Mouse (Mus musculus) spleen, postnatal 14 days (tissue): Measurements from ENCODE around the gene S100a8.
A peak's percentile ranks its signal among the peaks of the same experiment; 100 is the strongest.

Experiments
- DNase-seq, 2 experiments: peaks; one replicate each; pipeline ENCODE4 v3.0.0; 2021 to 2022; ENCODE audit warnings: low spot score in 2 of 2

The S100a8 gene

DNA sequence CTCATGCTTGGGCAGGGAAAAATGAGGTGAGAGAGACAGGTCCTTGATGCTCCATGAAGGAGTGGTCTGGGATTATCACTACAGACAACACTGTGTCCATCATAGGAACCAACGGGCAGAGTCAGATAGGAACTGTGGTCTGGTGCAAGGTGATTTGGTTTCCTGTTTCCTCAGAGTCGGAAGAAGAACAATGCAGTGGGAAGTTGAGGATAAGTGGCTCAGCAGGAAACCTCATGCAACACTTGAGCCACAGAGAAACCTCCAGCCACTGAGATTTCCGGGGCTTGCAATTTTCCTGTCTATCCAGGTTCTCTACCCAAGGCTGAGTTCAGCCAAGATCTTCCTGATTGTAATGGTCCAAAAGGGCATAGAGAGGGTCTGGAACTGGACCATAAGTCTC is 9.9 kb downstream of the S100a8 start:
- DNase-seq: no peak

DNA sequence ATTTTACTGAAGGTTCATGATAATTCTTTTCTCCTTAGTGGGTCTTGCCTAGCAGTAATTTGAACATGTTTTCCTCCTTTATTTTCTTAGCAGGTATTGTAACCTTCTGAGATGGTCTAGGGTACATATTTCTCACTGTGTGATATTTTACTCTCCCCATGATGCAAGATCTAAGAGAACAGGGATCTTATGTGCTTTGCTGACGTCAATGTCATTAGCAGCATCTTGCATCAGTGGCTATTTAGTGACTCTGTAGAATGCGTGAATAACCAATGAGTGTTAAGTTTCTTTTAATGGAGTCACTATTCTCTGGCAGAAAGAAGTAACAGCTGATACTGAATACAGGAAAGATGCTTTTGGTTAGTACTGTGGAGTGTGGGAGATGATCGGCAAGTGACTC is 15.2 kb downstream of the S100a8 start:
- DNase-seq: no peak

DNA sequence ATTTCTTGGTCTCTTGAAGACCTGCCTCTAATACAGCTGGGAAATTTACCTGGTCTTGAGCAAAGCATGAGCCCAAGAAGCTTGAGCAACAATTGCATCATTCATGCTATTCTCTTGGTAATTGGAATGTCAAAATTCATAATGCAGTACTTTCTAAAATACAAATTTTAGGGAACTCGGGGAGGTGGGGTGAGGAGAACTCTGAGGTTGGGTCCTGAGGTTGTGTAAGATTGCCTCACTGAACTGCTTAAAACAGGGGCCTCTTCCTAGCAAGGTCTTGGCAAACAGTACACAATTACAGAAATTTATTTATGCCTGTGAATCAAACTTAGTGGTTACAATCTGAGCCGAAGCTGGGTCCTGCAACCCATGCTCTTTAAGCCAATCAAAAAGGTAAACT is 18.1 kb downstream of the S100a8 start:
- DNase-seq: no peak

DNA sequence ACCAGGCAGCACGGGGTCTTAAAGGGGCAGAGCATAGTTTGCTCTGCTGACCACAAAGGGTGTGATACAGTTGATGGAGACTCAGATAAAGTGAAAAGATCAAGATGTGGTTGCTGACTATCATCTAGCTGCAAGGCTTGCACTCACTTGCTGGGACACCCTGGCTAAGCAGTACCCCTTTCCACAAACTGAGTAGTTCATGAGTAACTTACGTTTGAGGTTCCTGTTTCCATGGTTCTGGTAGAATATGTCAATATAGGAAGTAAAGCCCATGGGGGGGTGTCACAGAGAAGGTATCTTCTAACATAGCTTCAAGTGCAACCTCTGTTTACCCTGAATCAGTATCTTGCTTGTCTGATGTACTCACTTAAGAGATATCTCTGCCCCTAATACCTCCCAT is 24.7 kb downstream of the S100a8 start:
- DNase-seq: no peak

DNA sequence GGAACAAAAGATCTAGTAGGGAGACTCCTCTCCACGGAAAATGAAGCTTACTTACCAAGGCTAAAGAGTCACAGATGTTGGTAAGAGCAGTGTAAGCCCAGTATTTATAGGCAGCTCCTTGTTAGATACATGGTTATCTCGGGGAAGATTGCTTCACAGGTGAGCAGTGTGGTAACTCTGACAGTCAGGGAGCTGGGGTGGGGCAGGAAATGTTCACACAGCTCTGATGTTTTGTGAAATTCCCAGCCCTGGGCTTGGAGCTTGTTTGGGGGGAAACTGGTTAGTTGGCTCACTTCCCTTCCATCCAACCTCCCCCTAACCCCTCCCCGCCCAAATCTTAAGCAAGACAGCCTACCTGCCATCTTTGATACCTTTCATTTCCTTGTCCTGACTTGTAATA is 26.8 kb downstream of the S100a8 start, which contains the start of gene S100a9:
S100a9 (minus strand) TSS at position 109 of the 400 bp plus-strand sequence.
- no peak for DNase-seq

DNA sequence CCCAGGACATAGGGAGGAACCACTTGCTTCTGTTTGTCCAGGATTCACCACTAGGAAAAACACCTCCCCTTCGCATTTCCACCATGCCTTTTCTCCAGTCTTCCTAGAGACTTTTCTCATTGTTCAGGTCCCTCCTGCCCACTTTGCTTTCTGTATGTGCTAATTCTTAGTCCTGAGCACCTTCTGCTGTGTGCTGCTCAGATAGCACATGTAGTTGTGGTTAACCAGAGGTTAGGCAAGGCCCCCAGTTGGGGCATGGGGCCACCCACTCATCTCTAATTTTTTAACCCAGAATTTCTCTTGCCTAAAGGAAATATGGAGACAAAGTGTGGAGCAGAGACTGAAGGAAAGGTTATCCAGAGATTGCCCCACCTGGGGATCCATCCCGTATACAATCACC is 33.5 kb downstream of the S100a8 start:
- DNase-seq: no peak

DNA sequence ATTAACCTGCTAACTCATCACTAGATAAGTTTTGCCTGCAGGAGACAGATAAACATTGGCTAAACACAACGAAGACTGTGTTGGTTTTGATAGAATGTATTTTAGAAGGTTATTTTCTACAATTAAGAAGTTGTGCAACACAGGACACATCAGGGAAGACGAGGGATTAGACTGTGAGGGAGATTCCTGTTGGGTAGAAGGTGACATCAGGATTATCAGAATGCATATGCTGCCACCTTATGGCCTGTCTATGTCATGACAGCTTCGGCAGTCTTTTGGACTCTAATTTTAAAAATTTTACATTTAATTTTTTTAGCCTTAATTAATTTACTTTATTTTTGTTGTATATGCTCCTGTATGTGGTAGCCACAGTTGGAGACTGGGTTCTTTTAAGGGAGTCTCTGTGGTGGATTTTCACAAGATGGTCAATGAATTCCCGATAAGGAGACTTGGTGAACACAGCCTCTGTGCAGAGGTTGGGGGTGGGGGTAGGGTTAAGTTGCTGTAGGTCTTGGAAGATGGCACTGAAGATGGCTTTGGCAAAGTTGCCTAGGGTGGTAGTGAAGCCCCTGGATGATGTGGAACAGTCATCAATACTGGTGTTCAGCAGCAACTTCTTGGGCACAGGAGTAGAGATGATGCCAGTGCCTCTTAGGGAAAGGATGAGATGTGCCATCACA is 39.9 kb downstream of the S100a8 start:
- no peak for DNase-seq

DNA sequence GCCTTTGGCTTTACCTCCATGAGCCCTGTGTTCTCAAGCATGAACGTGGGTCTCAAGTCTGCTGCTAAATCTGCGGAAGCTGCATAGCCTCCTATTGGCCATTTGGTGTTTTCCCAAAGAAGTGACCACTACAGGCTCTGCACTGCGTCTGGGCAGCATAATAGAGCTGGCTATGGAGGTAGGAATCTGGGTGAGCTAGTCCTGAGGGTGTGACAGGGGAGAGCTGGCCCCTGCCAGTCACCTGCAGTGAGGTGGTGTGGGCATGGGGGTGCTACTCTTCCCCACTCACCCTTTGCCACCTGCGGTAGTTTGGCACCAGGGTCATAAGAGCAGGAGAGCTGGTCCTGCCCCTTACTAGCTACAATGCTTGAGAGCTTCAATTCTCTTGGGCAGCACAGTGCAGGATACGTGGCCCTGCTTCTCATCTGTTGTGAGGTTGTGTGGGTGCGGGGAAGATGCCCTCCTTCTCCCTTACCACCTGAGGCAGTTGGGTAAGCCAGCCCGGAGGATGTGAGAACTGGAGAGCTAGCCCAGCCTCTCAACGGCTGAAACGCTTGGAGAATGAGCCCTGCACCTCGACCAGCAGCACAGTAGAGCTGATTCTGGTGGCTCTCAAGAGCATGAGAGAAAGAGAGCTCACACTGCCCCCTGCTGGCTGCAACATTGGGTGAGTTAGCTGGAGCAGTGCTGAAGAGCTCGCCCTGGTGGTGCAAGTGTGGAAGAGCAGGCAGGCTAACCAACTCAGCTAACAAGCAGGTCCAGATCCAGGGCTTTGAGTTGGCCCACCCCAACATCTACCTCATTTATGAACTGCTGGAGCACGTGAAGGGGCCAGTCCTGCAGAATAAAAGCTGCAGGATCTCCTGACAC is 41.0 kb downstream of the S100a8 start:
- peak; percentile 54 to 79 for DNase-seq
